ENCODE assay signal across 29 mouse cellular contexts in the genomic region with DNA sequence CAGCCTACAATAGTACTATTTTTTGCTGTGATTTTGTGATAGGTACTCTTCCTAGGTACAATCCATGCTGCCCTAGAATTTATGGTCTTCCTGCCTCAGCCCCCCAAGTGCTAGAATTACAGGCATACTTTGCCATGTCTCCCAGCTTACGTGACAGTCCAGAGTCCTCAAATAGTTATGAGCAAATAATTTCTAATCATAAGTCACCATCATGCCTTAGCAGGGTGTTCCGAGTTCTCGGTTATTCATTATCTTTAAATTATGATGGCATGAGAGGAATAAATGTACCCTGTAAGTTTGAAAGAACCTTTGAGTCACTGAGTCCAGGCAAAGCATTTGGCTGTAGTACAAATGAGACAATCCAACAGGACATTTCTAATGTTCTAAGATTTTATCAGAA.
"Had no signal": no experiment of that assay in that cellular context is flagged by ENCODE, and none has a peak within 500 bp of the region (broad histone marks: within the 10 kb centered on the region; RNA-seq: fewer than 3 reads in every experiment).

No protein-coding gene starts in this region.

- DNase-seq: left cerebral cortex, postnatal 4 days; liver; liver, embryonic 13.5 days; liver, postnatal 0 days; lung, adult 18-20 months; lung, adult 2 months; lung, embryonic 14.5 days; lung, postnatal 10 days; lung, postnatal 14 days; lung, postnatal 4 days; midbrain, embryonic 14.5 days had no signal

- H3K9ac ChIP-seq: limb, embryonic 12.5 days; limb, embryonic 13.5 days; limb, embryonic 15.5 days; liver, embryonic 12.5 days; liver, embryonic 13.5 days; liver, embryonic 14.5 days; liver, embryonic 15.5 days; liver, postnatal 0 days; lung, embryonic 14.5 days; lung, embryonic 15.5 days; midbrain, embryonic 12.5 days; midbrain, embryonic 13.5 days; midbrain, embryonic 15.5 days had no signal

- H3K27ac ChIP-seq: limb, embryonic 10.5 days; limb, embryonic 12.5 days; limb, embryonic 13.5 days; limb, embryonic 15.5 days; liver, embryonic 12.5 days; liver, embryonic 13.5 days; liver, embryonic 14.5 days; liver, embryonic 15.5 days; lung, embryonic 15.5 days; macrophage; midbrain, embryonic 10.5 days; midbrain, embryonic 12.5 days; midbrain, embryonic 13.5 days; midbrain, embryonic 15.5 days had no signal

- H3K4me2 ChIP-seq: limb, embryonic 12.5 days; limb, embryonic 13.5 days; limb, embryonic 15.5 days; liver, embryonic 11.5 days; liver, embryonic 12.5 days; liver, embryonic 13.5 days; liver, embryonic 15.5 days; lung, embryonic 15.5 days; midbrain, embryonic 11.5 days; midbrain, embryonic 12.5 days; midbrain, embryonic 13.5 days; midbrain, embryonic 15.5 days had no signal

- H3K27me3 ChIP-seq: limb, embryonic 12.5 days; limb, embryonic 13.5 days; limb, embryonic 15.5 days; liver, embryonic 12.5 days; liver, embryonic 13.5 days; liver, embryonic 15.5 days; lung, embryonic 15.5 days; midbrain, embryonic 12.5 days; midbrain, embryonic 13.5 days; midbrain, embryonic 15.5 days had no signal

- H3K9me3 ChIP-seq: limb, embryonic 10.5 days; limb, embryonic 12.5 days; limb, embryonic 13.5 days; limb, embryonic 15.5 days; liver, embryonic 12.5 days; liver, embryonic 13.5 days; liver, embryonic 15.5 days; lung, embryonic 15.5 days; midbrain, embryonic 10.5 days; midbrain, embryonic 12.5 days; midbrain, embryonic 15.5 days had no signal

- ATAC-seq: liver, embryonic 12.5 days; liver, postnatal 0 days; midbrain, embryonic 15.5 days; midbrain, embryonic 16.5 days had no signal

- H3K4me3 ChIP-seq: limb, embryonic 10.5 days; limb, embryonic 12.5 days; limb, embryonic 13.5 days; limb, embryonic 15.5 days; liver, embryonic 12.5 days; liver, embryonic 13.5 days; liver, embryonic 15.5 days; lung, embryonic 15.5 days; megakaryocyte, embryonic 14.5 days; midbrain, embryonic 10.5 days; midbrain, embryonic 12.5 days; midbrain, embryonic 13.5 days; midbrain, embryonic 15.5 days; myocyte had no signal

- H3K4me1 ChIP-seq: limb, embryonic 15.5 days had no signal

- H3K36me3 ChIP-seq: limb, embryonic 10.5 days; limb, embryonic 12.5 days; limb, embryonic 13.5 days; limb, embryonic 15.5 days; liver, embryonic 12.5 days; liver, embryonic 13.5 days; liver, embryonic 15.5 days; lung, embryonic 15.5 days; midbrain, embryonic 10.5 days; midbrain, embryonic 12.5 days; midbrain, embryonic 13.5 days; midbrain, embryonic 15.5 days had no signal
